Mouse (Mus musculus) liver, embryonic 14.5 days (tissue): ENCODE results near the gene Cmklr1.

ENCODE experiments used
- CTCF ChIP-seq: IDR thresholded peaks from 2 replicates; pipeline ENCODE4 v1.5.1; 2016; ENCODE audit warnings: antibody characterized with exemption, low read depth, control low read depth
- EP300 ChIP-seq: IDR thresholded peaks from 2 replicates; pipeline ENCODE4 v1.6.1; 2016; ENCODE audit warnings: antibody characterized with exemption, low read depth

GRCm38 (mm10) chr5:113590010-113590640 is 60.1 kb downstream of the Cmklr1 start:
- TF ChIP-seq CTCF (no peak), EP300 (no peak)
